Mouse (Mus musculus): ENCODE data around the gene Psapl1. TPM values are rescaled to one million over a fixed set of nuclear protein-coding genes. Genes with fewer than 3 reads are reported as not detected.
"Not testable (repeated sequence)": the region's sequence is repeated elsewhere in the genome, so short reads cannot be mapped to it uniquely, and the experiment has no call there.

Gene Psapl1
- polyA plus RNA-seq, 1 experiment from 2014 or later, result not detected

- ATAC-seq, result no peak
- H3K27ac ChIP-seq, result no peak overlapping the region
- H3K9me3 ChIP-seq (replicated peaks), result no peaks in the 10 kb centered on the region
- H3K4me2 ChIP-seq, result no peak overlapping the region
- 65% methylated on average over 10 of the region's 10 CpGs for WGBS (ENCODE audit: insufficient replicate concordance)
- no peaks in the 10 kb centered on the region for H3K27me3 ChIP-seq (replicated peaks)
- H3K36me3 ChIP-seq, result no peaks in the 10 kb centered on the region
- H3K4me1 ChIP-seq, result no peaks in the 10 kb centered on the region
- no peak overlapping the region for H3K4me3 ChIP-seq
- no peak overlapping the region for H3K9ac ChIP-seq
These were observed 9.5 kb downstream of the Psapl1 start for GRCm38 (mm10) chr5:36213310-36213709.

GRCm38 (mm10) chr5:36220105-36220504 lies 16.3 kb downstream of the Psapl1 start:
- Histone ChIP-seq H3K9me3 (replicated peaks) (no peaks in the 10 kb centered on the region), H3K4me2 (no peak overlapping the region), H3K27ac (no peak overlapping the region), H3K4me3 (no peak overlapping the region), H3K36me3 (no peaks in the 10 kb centered on the region), H3K9ac (no peak overlapping the region), H3K27me3 (replicated peaks) (no peaks in the 10 kb centered on the region), H3K4me1 (no peaks in the 10 kb centered on the region)
- 76% methylated on average over 4 of the region's 4 CpGs for WGBS (ENCODE audit: insufficient replicate concordance)
- ATAC-seq, result no peak

- WGBS (ENCODE audit: insufficient replicate concordance), result 65% methylated on average over 6 of the region's 6 CpGs
- ATAC-seq, result no peak
- no peaks in the 10 kb centered on the region for H3K27me3 ChIP-seq (replicated peaks)
- no peak overlapping the region for H3K4me2 ChIP-seq
- H3K4me3 ChIP-seq, result no peak overlapping the region
- no peak overlapping the region for H3K27ac ChIP-seq
- H3K9me3 ChIP-seq (replicated peaks), result no peaks in the 10 kb centered on the region
- no peaks in the 10 kb centered on the region for H3K4me1 ChIP-seq
- no peak overlapping the region for H3K9ac ChIP-seq
- H3K36me3 ChIP-seq, result no peaks in the 10 kb centered on the region
These were observed 16.8 kb downstream of the Psapl1 start for GRCm38 (mm10) chr5:36220626-36221025.

- WGBS (ENCODE audit: insufficient replicate concordance), result 57% methylated on average over 6 of the region's 6 CpGs
These were observed 20.0 kb downstream of the Psapl1 start for GRCm38 (mm10) chr5:36223787-36224186.

GRCm38 (mm10) chr5:36225855-36226254 lies 22.0 kb downstream of the Psapl1 start:
- Histone ChIP-seq H3K36me3 (no peaks in the 10 kb centered on the region), H3K9me3 (replicated peaks) (no peaks in the 10 kb centered on the region), H3K27ac (no peak overlapping the region), H3K4me3 (no peak overlapping the region), H3K4me1 (no peaks in the 10 kb centered on the region), H3K9ac (no peak overlapping the region), H3K27me3 (replicated peaks) (no peaks in the 10 kb centered on the region), H3K4me2 (no peak overlapping the region)
- ATAC-seq, result no peak
- WGBS (ENCODE audit: insufficient replicate concordance), result 73% methylated on average over 7 of the region's 7 CpGs

More at GRCm38 (mm10) chr5:36223787-36224186, 20.0 kb downstream of the Psapl1 start:
- Histone ChIP-seq H3K4me3 (no peak overlapping the region), H3K27me3 (replicated peaks) (no peaks in the 10 kb centered on the region), H3K36me3 (no peaks in the 10 kb centered on the region), H3K27ac (no peak overlapping the region), H3K4me2 (no peak overlapping the region), H3K9ac (no peak overlapping the region), H3K4me1 (no peaks in the 10 kb centered on the region), H3K9me3 (replicated peaks) (no peaks in the 10 kb centered on the region)
- ATAC-seq, result no peak

- no peak overlapping the region for H3K4me3 ChIP-seq
- H3K27me3 ChIP-seq (replicated peaks), result no peaks in the 10 kb centered on the region
- H3K27ac ChIP-seq, result no peak overlapping the region
- no peak for ATAC-seq
- H3K36me3 ChIP-seq, result no peaks in the 10 kb centered on the region
- no peak overlapping the region for H3K4me2 ChIP-seq
- no peaks in the 10 kb centered on the region for H3K4me1 ChIP-seq
- no peak overlapping the region for H3K9ac ChIP-seq
- 56% methylated on average over 11 of the region's 11 CpGs for WGBS (ENCODE audit: insufficient replicate concordance)
- no peaks in the 10 kb centered on the region for H3K9me3 ChIP-seq (replicated peaks)
These were observed 22.5 kb downstream of the Psapl1 start for GRCm38 (mm10) chr5:36226296-36226695.

GRCm38 (mm10) chr5:36228405-36229370 lies 24.9 kb downstream of the Psapl1 start:
- H3K27me3 ChIP-seq (replicated peaks), result no peaks in the 10 kb centered on the region
- no peaks in the 10 kb centered on the region for H3K4me1 ChIP-seq
- no peaks in the 10 kb centered on the region for H3K9me3 ChIP-seq (replicated peaks)
- H3K4me2 ChIP-seq, result no peak overlapping the region
- no peaks in the 10 kb centered on the region for H3K36me3 ChIP-seq
- H3K9ac ChIP-seq, result no peak overlapping the region
- H3K4me3 ChIP-seq, result no peak overlapping the region
- ATAC-seq, result no peak
- WGBS (ENCODE audit: insufficient replicate concordance), result 64% methylated on average over 23 of the region's 23 CpGs
- no peak overlapping the region for H3K27ac ChIP-seq

GRCm38 (mm10) chr5:36230301-36230780 lies 26.5 kb downstream of the Psapl1 start:
- Histone ChIP-seq H3K4me3 (no peak overlapping the region), H3K4me2 (no peak overlapping the region), H3K9ac (no peak overlapping the region), H3K27me3 (replicated peaks) (no peaks in the 10 kb centered on the region), H3K4me1 (no peaks in the 10 kb centered on the region), H3K27ac (no peak overlapping the region), H3K36me3 (no peaks in the 10 kb centered on the region), H3K9me3 (replicated peaks) (no peaks in the 10 kb centered on the region)
- WGBS (ENCODE audit: insufficient replicate concordance), result 65% methylated on average over 9 of the region's 9 CpGs
- no peak for ATAC-seq

GRCm38 (mm10) chr5:36237526-36237925 lies 33.7 kb downstream of the Psapl1 start:
- not testable (repeated sequence) for H3K27me3 ChIP-seq (replicated peaks); H3K4me1 ChIP-seq; H3K9ac ChIP-seq; H3K36me3 ChIP-seq; H3K4me2 ChIP-seq; H3K27ac ChIP-seq; H3K4me3 ChIP-seq; ATAC-seq; H3K9me3 ChIP-seq (replicated peaks)
- 86% methylated on average over 8 of the region's 10 CpGs for WGBS (ENCODE audit: insufficient replicate concordance)

GRCm38 (mm10) chr5:36248022-36248421 lies 44.2 kb downstream of the Psapl1 start:
- Histone ChIP-seq H3K36me3 (no peaks in the 10 kb centered on the region), H3K4me1 (no peaks in the 10 kb centered on the region), H3K9ac (no peak overlapping the region), H3K4me3 (no peak overlapping the region), H3K9me3 (replicated peaks) (no peaks in the 10 kb centered on the region), H3K4me2 (no peak overlapping the region), H3K27me3 (replicated peaks) (no peaks in the 10 kb centered on the region), H3K27ac (no peak overlapping the region)
- WGBS (ENCODE audit: insufficient replicate concordance), result 54% methylated on average over 3 of the region's 3 CpGs
- ATAC-seq, result no peak

- no peak overlapping the region for H3K4me2 ChIP-seq
- H3K9me3 ChIP-seq (replicated peaks), result no peaks in the 10 kb centered on the region
- H3K36me3 ChIP-seq, result no peaks in the 10 kb centered on the region
- no peak overlapping the region for H3K9ac ChIP-seq
- H3K4me3 ChIP-seq, result no peak overlapping the region
- no peaks in the 10 kb centered on the region for H3K4me1 ChIP-seq
- H3K27ac ChIP-seq, result no peak overlapping the region
- no peaks in the 10 kb centered on the region for H3K27me3 ChIP-seq (replicated peaks)
- no peak for ATAC-seq
- WGBS (ENCODE audit: insufficient replicate concordance), result 78% methylated on average over 17 of the region's 17 CpGs
These were observed 49.1 kb downstream of the Psapl1 start for GRCm38 (mm10) chr5:36252746-36253504.

All from liver, embryonic 12.5 days (tissue).